Mouse (Mus musculus): ENCODE data around the gene Cyp2u1. TPM values are rescaled to one million over a fixed set of nuclear protein-coding genes. Genes with fewer than 3 reads are reported as not detected.

The Cyp2u1 gene
- total RNA-seq, 2 experiments from 2014 or later, result 15.6 to 15.7 TPM

DNA sequence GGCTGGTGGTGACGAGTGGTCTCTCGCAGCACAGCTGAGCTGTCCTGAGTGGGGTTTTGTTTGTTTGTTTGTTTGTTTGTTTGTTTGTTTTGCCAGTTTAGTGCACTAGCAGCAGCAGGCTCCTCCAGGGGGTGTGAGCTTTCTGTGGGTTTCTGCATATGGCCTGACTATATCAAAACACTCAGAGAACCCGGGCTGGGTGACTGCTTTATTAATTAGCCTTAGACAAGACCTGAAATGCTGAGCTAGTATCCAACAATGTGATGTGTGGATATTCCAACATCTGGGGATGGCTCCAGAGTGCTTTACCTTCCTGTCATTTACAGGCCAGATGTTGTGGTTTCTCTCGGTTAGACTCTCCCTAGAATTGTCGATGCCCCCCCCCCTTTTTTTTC lies 290 bp upstream of the Cyp2u1 start:
- DNase-seq, result no peak

DNA sequence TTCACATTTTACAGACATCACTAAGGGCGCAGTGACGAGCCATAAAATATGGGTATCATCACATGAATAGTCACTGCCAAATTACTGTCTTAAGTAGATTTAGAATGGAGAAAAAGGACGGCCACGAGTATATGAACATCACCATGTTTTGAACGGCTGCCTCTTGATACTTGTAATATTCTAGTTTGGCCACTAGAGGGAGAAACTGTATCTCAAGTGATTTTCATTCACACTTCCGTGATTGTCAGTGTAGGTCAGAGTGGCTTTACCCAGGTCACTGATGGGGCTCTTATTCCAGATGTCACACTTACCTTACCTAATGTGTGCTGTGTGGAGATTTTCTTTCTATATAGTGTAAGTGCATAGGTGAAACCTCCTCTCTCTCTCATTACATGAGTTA lies 3.1 kb downstream of the Cyp2u1 start:
- no peak for DNase-seq

DNA sequence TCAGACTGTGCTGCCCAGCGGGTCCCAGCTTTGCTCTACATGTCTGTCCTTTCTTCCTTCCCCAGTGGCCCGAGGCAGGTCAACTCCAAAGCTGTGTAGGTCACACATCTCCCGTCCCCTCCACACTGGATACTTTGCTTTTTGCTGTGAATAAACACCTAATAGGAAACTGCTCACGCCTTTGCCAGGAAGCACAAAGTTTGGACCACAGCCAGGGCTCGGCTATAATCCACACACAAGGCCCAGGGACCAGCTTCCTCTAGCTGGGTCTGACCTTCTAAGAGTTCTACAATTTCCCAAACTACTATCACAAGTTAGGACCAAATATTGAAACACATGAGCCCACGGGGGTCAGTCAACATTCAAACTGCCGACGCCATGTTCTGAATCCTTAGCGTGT lies 3.9 kb downstream of the Cyp2u1 start:
- no peak for DNase-seq

DNA sequence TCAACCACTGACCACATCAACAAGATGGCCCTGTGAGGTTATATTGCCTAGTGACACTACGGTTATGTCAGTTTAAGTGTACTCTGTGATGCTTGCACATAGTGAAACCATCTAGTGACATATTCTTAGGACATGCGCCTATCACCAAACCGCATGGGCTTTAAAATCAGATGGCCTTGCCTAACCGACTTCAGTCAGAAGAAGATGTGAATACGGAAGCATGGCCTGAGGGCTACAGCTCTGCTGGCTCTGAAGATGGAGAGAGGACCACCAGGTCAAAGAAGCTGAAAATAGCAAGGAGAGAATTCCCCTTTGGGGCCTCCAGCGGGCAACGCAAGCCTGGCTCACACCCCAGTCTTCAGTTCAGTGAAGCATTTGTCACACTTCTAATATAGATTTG lies 6.1 kb downstream of the Cyp2u1 start:
- DNase-seq, result no peak

DNA sequence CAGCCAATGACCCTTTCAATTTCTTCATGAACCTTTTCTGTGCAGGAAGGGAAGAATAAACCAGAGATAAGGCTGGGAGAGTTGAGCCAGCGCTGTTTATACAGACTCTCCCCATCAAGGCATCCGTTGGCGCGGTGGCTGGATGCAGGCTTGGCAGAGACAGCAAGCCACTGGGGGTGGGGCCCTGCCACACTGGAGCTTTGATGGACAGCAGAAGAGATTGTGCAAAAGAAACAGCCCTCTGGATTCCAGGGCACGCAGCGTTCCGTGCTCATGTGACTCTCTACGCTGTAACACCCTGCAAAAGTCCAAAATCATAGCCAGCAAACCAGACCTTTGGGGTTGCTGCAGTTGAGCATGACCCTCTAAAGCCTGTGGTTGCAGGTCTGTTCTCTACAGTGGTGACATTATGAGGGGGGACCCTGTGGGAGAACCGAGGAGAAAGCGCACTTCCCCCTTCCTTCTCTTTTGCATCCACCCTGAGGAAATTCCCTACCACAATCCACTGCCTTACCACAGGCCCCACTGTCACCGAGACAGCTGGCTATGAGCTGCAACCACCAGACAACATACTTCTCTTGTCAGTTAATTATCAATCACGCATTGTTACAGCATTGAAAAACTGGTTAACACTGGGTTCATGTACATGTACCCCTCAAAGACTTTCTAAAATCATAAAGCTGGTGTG lies 7.4 kb downstream of the Cyp2u1 start:
- no peak for DNase-seq

DNA sequence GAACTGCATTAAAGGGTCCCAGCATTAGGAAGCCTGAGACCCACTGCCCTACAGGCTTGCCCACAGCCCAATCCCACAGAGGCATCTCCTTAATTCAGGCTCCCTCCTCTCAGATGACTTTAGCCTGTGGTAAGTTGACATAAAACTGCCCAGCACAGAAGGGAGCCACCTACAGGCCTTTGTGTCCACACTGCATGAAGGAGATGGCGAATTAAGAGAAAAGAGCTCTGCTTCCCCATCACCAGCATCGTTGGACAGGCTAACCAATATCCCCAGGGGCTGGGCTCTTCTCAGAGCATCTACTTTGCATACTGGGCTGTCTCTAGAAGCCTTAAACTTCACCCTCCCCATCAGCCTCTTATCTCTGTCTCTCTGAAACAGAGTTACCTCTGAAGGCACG lies 8.5 kb downstream of the Cyp2u1 start:
- DNase-seq, result no peak

DNA sequence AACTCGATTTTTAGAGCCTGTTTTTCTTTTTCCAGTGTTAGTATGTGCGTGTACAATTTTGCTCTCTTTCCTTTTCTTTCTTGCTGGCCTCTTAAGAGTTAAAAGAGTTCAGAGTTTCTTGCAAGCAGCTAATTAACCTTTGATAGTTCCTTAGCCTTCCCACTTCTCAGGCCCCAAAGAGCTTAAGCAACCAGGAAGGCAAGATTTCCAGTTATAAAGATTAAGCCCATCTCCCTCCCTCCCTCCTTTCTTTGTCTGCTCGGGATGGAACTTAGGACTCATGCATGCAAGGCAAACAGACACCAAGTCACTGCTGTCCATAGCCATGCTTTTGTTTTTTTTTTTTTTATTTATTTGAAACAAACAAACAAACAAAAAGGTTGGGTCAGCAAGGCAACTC lies 10.1 kb downstream of the Cyp2u1 start:
- no peak for DNase-seq

DNA sequence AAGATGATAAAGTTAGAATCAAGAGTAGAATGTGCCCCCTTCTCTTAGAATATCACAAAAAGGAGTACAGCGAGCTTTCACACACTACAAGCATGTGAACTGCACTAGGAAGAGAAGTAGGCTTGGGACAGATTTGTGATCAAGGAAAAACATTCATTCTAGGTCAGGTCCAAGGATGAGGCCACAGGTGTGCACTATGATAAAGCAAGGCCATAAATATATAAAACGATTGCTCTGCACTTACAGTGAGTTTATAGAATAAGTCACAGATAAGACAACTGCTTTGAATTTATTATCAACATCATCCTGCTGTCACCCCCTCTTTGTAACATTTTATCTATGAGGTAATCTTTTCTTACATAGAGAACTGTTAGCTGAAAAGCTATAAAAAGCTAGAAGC lies 10.7 kb downstream of the Cyp2u1 start:
- DNase-seq, result no peak

DNA sequence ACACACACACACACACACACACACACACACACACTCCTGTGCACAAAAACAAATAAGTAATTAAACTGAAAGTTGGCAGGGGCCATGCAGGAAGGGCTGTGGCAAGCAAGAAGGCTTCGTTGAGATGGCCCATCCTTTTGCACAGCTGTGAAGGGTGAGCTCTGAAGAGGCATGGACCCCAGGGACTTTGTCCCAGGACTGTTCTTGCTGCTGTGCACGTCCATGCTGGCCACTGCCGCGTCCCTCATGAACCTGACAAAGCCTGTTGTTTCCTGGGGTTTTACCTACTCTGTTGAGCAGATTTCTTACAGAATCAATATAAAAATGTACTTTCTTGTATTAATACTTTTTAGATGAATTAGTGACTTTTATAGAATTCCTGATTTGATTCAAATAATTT lies 11.1 kb downstream of the Cyp2u1 start:
- no peak for DNase-seq

DNA sequence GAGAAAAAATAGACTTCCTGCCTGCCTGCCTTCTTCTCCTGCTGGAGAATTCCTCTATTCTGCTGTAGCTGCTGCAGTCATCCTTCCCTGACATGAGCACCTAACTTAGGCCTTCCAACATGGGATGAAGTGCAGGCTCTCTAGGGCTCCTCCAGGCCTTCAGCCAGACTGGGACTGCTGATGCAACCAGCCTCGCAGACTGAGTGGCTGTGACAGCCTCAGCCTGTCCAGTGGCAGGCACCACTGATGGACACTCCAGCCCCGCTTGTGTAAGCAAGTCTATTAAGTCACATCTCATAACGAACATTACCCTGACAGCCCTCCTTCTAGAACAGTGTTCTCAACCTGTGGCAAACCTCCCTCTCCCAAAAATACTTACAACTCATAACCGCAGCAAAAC lies 28.9 kb downstream of the Cyp2u1 start:
- no peak for DNase-seq

DNA sequence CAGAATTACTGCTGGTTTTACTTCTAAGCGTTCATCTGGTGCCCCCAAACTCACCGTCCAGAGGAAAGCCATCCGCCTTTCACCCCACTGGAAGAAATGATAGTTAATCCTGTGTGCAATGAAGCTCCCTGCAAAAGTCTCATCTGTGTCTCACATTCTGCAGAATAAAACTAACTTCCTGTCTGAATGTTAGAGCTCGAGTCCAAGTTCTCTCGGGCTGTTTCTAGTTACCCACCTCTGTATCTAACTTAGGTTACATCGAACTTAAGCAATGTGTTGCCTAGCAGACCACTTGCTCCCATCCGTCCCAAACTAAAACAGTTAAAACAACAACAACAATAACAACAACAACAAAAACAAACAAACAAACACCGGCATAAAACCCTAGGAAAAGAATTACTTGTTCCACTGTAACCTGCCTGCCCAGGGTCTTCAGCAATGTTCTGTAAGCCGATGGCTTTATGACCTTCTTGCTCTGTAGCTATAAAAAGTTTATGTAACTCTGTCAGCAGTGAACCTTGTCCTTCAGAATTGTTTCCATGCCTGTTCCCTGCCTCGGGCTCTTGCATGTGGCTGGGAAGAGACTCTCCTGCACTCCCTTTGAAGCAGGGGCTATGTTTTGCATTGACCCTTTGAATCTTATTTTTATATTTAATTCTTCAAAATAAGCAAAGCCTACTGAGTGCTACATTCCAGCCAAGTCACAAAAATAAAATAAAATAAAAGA lies 30.5 kb downstream of the Cyp2u1 start:
- DNase-seq, result no peak

DNA sequence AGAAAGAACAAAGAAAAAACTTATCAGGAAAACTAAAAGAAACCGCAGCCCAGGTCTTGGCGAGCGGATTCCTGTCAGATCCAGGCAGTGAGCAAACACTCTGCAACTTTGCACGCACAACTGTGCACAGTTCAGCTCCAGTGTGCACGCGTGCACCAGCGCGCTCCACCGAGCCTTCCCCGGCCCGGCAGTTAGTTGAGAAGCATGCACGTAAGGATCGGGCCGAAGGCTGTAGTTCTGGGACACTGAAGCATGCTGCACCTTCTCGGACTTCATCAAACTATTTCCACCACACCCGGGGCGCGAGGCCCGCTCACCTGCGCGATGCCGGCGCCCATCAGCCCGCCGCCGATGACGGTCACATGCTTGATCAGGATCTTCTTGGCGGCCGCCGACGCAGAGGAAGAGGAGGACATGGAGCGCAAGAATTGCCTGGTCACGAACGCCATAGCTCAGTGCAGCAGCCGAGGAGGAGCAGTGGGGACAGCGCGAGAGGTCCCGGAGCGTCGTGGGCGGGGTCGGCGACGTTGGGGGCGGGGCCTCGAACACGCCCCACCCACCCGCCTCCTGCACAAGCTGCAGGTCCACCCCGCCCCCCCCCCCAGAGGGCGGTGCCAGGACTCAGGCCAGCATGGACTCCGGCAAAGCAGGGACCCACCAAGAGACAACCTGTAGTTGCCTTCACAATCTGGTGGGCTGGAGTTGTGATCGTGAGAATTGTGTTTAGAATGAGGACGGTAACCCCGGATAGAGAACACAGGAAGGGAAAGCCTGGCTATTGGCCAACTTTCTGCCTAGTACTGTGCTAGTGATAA lies 31.3 kb downstream of the Cyp2u1 start, which contains the start of gene Hadh:
Hadh (minus strand) TSS at position 543 of the 815 bp plus-strand sequence.
- peak; percentile 77 to 79 for DNase-seq

DNA sequence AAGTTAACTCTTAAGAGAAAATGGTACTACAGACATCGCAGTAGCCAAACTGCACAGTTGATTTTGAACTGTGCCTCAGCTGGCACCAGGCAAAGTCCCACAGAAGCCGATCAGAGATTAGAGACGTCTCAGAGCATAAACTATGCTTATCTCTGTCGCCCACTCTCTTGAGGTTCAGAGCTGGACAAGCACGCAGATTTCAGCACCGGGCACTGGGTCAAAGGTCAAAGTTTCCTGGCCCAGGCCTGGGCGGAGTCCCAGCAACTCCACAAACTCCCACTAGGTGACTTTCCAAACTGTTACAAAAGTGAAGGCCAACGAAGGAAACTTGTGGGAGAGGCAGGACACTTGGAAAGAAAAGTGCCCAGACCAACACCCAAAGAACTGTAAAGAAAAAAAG lies 31.9 kb downstream of the Cyp2u1 start:
- DNase-seq, result no peak

DNA sequence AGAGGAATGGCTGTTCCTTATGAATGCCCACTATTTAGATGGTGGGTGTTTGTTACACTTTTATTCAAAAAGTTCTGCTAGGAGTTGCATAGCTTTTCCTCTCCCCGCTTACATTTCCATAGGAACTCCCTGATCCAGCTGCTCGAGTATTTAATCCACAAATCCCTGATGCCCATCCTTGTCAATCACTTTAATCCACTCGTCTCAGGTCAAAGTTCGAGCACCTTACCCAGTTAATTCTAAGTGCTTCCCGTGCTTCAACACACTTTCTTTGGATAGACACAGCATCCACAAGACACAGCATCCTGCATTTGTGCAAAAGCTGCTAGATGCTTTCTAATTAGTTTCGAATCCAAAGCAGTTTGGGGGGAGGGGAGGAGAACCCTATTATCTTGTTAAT lies 32.6 kb downstream of the Cyp2u1 start:
- DNase-seq, result no peak

DNA sequence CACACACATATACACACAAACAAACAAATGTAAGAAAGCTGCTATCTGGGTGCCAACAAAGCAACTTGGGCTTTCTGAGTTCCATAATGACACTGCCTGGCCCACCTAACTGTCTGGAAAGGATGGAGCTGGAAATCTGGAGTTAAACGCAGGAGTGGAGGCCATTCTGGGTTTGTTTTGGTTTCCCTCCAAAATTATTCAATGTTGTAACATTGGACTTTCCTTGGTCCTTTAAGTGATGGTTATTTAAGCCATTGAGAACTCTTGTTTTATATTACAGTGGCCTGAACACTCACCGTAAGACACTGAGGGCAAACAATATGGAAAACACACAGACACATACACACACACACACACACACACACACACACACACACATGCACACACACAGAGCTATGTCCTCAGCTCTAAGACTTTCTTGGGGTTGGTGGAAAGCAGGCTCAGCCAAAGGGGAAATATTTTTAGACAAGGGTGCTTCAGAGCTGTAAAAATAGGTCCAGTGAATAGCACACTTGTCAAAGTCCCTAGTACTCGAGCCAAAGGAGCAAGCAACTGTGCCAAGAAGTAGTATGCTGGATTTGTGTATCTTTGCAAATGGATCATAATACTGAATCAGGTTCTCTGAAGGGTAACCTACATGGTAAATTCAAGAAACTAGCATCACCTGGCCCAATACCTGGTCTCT lies 36.5 kb downstream of the Cyp2u1 start:
- no peak for DNase-seq

DNA sequence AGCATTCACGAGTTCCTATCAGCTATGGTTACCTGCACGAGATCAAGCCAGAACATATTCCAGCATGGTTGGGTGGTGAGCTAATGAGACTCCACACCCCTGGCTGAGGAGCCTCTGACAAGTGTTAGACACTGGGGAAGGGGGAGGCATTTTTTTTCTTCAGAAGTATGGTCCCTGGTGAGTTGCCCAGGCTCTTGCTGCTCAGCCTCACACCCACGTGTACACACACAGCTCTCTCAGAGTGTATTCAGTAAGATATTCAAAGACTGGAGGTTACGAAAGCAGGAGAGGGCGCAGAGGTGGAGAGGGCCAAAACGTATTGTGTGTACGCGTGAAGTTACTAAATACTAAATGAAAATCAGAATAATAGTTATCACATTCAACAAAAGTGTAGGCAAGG lies 37.5 kb downstream of the Cyp2u1 start:
- no peak for DNase-seq

DNA sequence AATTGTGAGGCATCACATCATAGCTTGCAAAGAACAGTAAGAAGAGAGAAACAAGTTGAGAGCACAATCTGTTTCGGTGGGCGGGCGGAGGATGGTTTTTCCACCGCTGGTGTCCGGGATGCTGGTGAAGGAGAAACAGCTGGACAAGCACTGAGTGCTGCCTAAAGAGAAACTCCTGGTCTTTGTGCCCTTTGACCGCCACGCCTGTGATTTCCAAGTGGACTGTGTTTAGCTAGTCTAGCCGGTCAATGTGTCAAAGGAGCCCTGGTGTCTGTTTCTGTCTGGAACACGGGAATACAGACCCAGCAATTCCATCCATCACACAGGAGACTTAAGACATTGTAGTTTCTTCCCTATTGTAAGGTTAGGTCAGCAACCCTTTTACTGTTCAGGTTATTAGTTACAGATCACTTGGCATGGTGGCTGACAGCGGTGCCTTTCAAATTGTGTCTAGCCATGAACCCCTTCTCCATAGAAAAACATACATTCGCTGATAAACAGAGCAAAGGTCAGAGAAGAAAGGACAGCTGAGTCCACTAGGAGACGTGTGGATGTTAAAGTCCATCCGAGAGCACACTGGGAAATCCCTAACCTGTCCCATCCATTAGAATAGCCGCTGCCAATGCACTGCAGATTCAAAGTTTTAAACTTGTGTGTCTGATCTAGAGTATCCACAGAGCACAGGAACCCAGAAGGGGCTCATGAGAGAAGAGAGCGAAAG lies 39.1 kb downstream of the Cyp2u1 start:
- no peak for DNase-seq

DNA sequence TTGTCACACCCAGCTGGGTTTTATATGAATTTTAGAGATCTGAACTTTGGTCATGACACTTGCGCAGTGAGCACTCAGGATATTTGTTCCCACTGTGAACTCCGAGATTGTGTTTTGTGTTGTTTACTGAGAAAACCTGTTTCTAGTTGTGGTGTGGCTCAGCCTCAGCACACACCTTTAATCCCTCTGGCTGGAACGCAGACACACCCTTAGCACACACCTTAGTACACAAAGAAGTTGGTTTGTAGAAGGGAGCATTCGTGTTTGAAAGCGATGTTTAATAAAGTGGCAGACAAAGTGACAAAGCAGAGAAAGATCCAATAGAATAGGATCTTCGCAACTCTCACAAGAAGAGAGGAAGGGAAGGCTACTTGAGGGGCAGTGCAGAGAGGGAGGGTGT lies 42.6 kb downstream of the Cyp2u1 start:
- DNase-seq, result no peak

DNA sequence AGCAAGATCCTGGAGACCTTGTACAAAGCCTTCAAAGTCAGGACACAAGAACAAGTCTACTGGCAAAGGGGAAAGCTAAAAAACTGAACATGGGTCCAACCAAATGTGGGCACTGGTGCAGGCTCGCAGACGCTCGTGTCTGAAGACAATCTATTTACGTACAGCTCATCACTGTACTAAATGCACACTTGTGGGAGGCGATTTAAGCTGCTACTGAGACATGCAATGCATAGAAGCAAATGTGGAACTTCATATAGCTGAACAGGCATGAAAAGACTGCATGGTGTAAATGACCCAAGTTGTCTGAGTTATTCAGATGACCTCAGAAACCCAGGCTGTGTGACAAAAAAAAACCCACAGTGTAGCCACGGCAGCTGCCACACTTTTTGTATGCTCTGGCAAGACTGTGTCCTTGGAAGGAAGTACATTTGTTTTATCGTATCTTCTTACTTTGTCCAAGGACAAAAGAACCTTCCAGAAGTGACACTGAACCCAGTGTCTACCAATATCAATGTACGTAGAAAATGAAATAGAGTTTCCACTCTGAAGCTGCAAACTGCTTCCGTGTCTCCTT lies 43.5 kb downstream of the Cyp2u1 start:
- DNase-seq, result no peak

DNA sequence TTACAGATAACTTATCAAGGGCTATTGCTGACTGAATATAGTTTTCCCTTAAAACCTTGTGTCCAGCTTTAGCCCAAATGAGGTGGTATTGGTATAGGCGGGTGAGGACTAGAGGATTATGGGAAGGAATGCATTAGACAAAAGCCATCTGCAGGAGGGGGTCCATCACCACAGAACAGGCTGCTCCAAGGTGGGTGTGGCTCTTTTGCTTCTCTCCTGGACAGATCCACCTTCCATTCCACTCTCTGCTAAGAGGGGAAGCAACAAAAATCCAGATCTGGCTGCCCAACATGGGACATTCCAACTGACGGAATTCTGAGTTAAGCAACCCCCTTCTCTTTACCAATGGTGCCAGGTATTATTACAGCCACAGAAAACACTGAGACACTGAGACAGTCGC lies 44.1 kb downstream of the Cyp2u1 start:
- no peak for DNase-seq

DNA sequence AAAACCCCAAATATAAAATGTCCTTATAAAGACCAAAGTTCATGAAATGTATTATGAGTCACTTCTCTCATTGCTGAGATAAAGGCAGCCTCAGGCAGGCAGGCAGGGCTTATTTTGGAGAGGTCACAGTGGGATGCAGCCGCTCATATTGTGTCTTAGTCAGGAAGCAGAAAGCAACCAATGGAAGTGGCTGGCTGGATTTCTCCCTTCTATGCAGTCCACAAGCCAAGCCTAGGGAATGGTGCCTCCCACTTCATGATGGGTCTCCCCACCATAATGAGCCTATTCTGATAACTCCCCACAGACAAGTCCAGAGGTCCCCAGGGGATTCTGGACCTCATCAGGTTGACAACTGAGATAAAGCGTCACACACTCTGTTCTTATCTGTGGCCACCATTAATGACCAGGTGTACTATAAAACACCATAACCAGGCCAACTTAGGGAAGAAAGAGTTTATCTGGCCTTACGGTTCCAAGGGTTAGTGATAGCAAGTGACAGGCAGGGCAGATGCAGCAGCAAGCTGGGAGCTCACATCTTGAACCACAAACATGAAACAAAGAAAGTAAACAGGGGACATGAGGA lies 47.5 kb downstream of the Cyp2u1 start:
- no peak for DNase-seq
